Mouse (Mus musculus) brain, embryonic 14.5 days (tissue): Measurements from ENCODE around the gene Prl3c1. TPM values are rescaled to one million over a fixed set of nuclear protein-coding genes. Genes with fewer than 3 reads are reported as not detected.
"Not testable (repeated sequence)": the region's sequence is repeated elsewhere in the genome, so short reads cannot be mapped to it uniquely, and the experiment has no call there.

Experiments
- DNase-seq: peaks from one replicate; pipeline ENCODE4 v3.0.0-alpha.2; 2011; ENCODE audit warnings: low read depth
- CTCF ChIP-seq: fragments of 200-500 bp; IDR thresholded peaks from 2 replicates; pipeline ENCODE4 v1.5.1; 2012; ENCODE audit warnings: inconsistent platforms, mild to moderate bottlenecking, moderate library complexity, borderline replicate concordance; ENCODE audit not compliant: insufficient read depth, insufficient read length; ENCODE audit errors: extremely low read depth
- POLR2A ChIP-seq: fragments of 200-500 bp; IDR thresholded peaks from 2 replicates; pipeline ENCODE4 v1.6.1; 2012; ENCODE audit warnings: mild to moderate bottlenecking, inconsistent platforms, borderline replicate concordance; ENCODE audit not compliant: poor library complexity, insufficient read depth, insufficient read length, severe bottlenecking; ENCODE audit errors: extremely low read depth
- polyA plus RNA-seq: library from polyadenylated mRNA; depleted of rRNA; stranded (reverse); fragments of >200 nt; gene quantifications from 2 replicates; pipeline ENCODE4 v1.2.3, GENCODE M21; 2012; rRNA removed

The Prl3c1 gene
- not detected in 2 replicates for polyA plus RNA-seq

DNA sequence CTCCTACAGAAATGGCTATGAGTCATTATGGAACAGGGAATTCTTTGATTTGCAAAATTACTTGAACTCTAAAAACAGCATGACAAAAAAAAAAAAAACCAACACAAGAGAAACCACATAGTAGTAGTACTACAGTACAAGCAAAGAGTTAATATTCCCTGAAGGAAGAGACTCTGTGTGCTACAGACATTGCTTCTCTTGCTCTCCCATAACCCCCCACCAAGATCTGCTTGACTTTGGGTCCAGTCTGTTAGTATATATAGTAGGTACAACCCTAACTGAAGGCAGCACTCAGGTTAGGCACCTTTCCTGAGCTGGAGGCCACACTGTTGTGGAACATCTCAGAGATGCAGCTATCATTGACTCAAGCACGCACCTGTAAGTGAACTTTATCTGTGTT is at the start of gene Prl3c1:
TSS of gene Prl3c1 (plus strand) at position 301 of the 400 bp plus-strand sequence.
- TF ChIP-seq POLR2A: no peak
- TF ChIP-seq CTCF: no peak
- no peak for DNase-seq

DNA sequence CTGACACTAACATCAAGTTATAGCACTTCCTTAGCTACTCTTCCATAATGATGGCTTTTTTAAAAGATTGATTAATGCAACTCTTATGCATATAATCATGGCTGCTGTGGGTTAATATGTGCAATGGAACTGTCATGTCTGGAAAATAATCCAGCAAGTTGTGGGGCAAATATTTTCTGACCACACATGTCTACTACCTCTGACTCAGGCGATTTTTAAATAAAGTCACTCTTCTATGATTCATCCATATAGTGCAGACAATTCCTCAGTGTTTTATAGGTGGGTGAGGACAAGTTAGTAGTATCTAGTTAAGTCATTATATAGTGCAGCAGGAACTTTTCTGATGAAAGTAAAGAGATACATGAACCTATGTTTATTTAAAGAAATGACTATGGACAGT is 48.2 kb upstream of the Prl3c1 start:
- no peak for DNase-seq
- no peak for TF ChIP-seq POLR2A
- TF ChIP-seq CTCF: no peak

DNA sequence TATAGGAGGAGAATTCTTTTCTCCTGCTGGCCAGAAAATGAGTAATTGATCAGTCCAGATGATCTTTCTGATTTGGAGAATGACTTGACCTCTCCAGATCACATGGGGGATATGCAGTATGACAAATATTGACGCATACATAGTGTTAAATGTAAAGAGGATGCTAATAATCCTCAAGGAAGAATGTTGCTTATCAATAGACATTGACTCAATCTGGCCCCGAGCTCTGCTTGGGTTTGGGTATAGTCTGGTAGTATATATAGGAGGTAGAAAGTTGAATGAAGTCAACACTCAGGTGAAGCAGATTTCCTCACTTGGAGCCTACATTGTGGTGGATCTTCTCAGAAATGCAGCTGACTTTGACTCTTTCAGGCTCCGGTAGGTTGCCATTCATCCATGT is 40.0 kb upstream of the Prl3c1 start, which contains the start of gene Prl3d3:
TSS of gene Prl3d3 (plus strand) at position 301 of the 400 bp plus-strand sequence.
- DNase-seq: not testable (repeated sequence)

DNA sequence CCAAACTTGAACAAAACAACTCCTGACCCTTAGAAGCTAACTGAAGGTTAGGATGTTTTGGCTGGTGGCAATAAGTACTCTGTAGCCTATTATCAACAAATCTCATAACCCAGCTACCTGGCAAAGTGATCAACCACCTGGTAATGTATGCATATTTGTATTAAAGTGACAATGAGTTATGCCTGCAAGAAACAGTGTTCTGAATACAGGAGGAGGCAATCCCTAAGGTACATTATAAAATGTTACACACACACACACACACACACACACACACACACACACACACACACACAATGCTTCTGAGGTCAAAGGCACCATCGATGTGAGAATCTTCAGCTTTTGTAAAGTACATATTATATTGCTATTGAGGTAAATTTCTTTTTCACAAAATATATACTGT is 45.1 kb downstream of the Prl3c1 start, which contains the start of gene Prl3b1:
TSS of gene Prl3b1 (plus strand) at position 301 of the 400 bp plus-strand sequence.
- TF ChIP-seq CTCF: no peak
- no peak for TF ChIP-seq POLR2A
- DNase-seq: no peak

Other genes with a start within 250 kb of the Prl3c1 start
- gene Prl, start 139.1 kb upstream of the Prl3c1 start, polyA plus RNA-seq: not detected in 2 replicates
- not detected in 2 replicates for gene Prl3d1, start 102.5 kb upstream of the Prl3c1 start, polyA plus RNA-seq
- gene Prl3d2, start 75.0 kb upstream of the Prl3c1 start, polyA plus RNA-seq: not detected in 2 replicates
- gene Prl3d3, start 39.9 kb upstream of the Prl3c1 start, polyA plus RNA-seq: not detected in 2 replicates
- 1.3 and 3.2 TPM in 2 replicates for gene Prl3b1, start 45.2 kb downstream of the Prl3c1 start, polyA plus RNA-seq
- gene Prl3a1, start 62.8 kb downstream of the Prl3c1 start, polyA plus RNA-seq: not detected in 2 replicates
- 0.14 TPM in 1 of 2 replicates, not detected in the other for gene Prl6a1, start 116.0 kb downstream of the Prl3c1 start, polyA plus RNA-seq
- 0.13 TPM in 1 of 2 replicates, not detected in the other for gene Prl8a2, start 149.0 kb downstream of the Prl3c1 start, polyA plus RNA-seq
- gene Prl2b1, start 194.2 kb downstream of the Prl3c1 start, polyA plus RNA-seq: 0.19 and 1.3 TPM in 2 replicates
- gene Prl8a6, start 242.0 kb downstream of the Prl3c1 start, polyA plus RNA-seq: not detected in 2 replicates